Mouse (Mus musculus) megakaryocyte-erythroid progenitor cell, adult 5-6 weeks (primary cell): ENCODE measurements around the gene Erbin. TPM values are rescaled to one million over a fixed set of nuclear protein-coding genes. Genes with fewer than 3 reads are reported as not detected.
A peak's percentile ranks its signal among the peaks of the same experiment; 100 is the strongest.

Experiments
- ATAC-seq: replicated peaks from 2 replicates; pipeline ENCODE4 v1.8.0; 2016; ENCODE audit warnings: mild to moderate bottlenecking, inconsistent platforms; ENCODE audit not compliant: severe bottlenecking, poor library complexity, low FRiP score, low TSS enrichment
- total RNA-seq, 2 experiments: library from RNA; stranded (forward) in 1 of 2; stranded (reverse) in 1 of 2; fragments of 200-1000, 215-1000 nt in 1 of 2; fragments of >200 nt in 1 of 2; fragmentation: Nextera tagmentation in 1 of 2; gene quantifications; 2 replicates each; pipeline ENCODE4 v1.2.3; 2014 to 2017

Erbin gene
- total RNA-seq, 2 experiments from 2014 or later = 70.5 to 111 TPM

- ATAC-seq = no peak
These were observed 81.7 kb downstream of the Erbin start for GRCm38 (mm10) chr13:103838619-103839018.

GRCm38 (mm10) chr13:103829623-103830135, 90.6 kb downstream of the Erbin start:
- no peak for ATAC-seq

DNA sequence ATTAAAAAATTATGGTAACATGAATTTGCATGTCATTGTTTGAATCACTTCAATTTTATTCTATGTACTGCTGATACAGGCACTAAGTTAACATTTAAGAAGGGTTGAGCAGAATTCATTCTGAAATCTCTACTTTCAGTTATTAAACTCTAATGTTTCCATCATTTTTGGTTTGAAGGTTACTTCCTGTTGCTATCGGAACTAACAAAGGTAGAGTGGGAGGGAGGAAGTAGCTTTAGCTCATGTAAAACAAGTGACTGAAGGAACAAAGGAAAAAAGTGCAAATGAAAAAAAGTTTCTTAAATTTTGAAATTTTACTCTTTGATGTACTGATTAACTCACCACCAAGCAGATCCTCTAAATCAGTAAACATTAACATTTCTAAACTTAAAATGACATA, 98.0 kb downstream of the Erbin start:
- no peak for ATAC-seq

- ATAC-seq = no peak
These were observed 100.9 kb downstream of the Erbin start for GRCm38 (mm10) chr13:103819377-103819776.

GRCm38 (mm10) chr13:103817935-103818334, 102.4 kb downstream of the Erbin start:
- ATAC-seq = no peak

- peak; percentile 76 for ATAC-seq
These were observed 112.8 kb downstream of the Erbin start for GRCm38 (mm10) chr13:103807464-103807863.

- no peak for ATAC-seq
These were observed 114.0 kb downstream of the Erbin start for GRCm38 (mm10) chr13:103806210-103806851.

DNA sequence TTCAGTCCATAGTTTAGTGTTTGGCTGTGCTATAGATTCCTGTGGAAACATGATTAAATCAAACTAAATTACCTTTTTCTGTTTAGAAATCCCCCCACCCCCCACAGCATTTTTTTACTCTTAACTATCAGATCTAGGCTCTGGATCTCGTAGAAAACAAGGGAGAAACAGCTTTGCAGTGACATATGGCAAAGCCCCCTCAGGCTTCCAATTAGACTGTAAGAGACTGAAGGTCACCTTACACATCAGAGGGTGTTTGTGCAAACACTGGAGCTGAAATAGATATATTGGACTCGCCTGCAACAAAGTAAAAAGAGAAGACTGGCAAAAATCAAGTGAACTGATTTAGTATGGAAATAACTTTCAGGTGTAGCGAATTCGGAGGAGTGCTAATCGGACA, 116.6 kb downstream of the Erbin start:
- ATAC-seq = no peak

GRCm38 (mm10) chr13:103801021-103801420, 119.3 kb downstream of the Erbin start:
- ATAC-seq = no peak

- no peak for ATAC-seq
These were observed 125.4 kb downstream of the Erbin start for GRCm38 (mm10) chr13:103794688-103795543.

DNA sequence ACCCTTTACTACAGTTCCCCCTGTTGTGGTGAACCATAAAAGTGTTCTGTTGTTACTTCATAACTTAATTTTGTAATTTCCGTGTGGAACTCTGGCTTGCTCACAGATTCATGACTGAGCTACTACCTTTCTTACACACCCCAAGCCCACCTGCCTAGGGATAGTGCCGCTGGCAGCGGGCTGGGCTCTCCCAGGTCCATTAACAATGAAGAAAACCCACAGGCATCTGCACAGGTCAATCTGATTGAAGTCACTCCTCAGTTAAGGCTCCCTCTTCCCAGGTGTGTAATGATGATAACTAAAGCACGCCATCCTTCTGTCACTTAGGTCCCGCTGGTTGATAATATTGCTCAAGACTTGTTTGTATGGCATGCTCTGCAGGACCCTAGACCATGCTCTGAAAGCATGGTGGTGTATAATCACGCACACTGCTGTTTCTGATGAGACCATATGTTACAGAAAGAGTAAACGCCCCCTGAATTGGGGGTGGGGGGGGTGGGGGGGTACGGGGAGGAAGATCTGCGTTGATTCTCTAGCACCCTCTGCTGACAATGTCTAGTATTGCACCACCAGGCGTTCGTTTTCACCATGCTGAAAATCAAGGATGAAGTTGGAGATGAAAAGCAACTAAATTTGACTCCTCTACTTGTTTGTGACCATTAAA, 140.3 kb downstream of the Erbin start:
- peak; percentile 48 for ATAC-seq

- no peak for ATAC-seq
These were observed 143.2 kb downstream of the Erbin start for GRCm38 (mm10) chr13:103777126-103777525.

DNA sequence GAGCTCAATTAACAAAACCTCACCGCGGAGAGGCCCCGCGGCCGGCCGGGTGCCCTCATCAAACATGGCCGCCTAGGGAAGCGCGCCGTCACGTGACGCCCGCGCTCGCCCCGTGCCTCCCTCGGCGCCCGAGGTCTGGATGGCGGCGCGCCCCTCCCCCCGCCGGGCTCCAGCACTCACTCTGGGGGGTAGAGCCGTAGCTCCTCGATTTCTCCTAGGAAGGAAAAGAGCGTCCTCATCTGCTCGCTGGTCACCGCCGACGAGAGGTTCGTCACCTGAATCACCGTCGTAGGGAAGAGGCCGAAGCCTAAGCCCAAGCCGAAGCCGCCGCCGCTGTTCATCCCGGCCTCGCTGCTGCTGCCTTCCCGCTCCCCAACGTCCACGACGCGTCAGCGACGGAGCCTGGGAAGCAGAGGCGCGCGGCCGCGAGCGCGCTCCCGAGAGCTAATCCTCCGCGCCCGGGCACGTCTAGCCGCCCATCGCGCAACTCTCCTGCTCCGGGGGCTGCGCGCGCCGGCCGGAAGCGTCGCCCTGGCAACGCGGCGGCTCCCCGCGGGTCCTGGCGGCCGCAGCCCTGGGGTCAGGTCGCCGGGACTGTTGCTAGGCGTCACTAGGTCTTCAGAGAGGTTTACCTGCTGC, 146.1 kb downstream of the Erbin start, which contains the start of gene Srek1:
TSS of gene Srek1 (minus strand) at position 490 of the 639 bp plus-strand sequence.
- ATAC-seq = peak; percentile 83

- ATAC-seq = peak; percentile 56
These were observed 146.8 kb downstream of the Erbin start for GRCm38 (mm10) chr13:103773407-103774118.

DNA sequence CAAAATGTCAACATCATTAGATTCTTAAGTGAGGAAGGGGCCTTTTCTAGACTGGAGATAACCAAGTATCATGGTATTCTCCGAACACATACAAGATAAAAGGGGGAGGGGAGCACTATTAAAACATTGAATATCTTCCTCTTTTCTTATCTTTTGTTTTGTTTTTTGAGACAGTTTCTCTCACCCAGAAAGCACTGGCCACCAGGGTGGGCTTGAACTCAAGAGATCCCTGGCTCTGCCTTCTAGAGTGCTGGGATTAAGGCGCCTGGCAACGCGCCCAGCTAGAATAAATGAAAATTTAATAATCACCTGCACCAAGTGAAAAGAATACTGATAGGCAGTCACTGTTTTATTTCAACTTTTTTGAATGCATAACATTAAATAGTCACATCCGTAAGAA, 147.4 kb downstream of the Erbin start:
- no peak for ATAC-seq

GRCm38 (mm10) chr13:103770821-103771220, 149.5 kb downstream of the Erbin start:
- no peak for ATAC-seq
